Mouse (Mus musculus): ENCODE measurements around the gene Dpf3.

GRCm38 (mm10) chr12:83460272-83460671 is 27.2 kb downstream of the Dpf3 start:
- TF ChIP-seq POLR2A (IDR thresholded peaks at IDR 0.05; ENCODE audit: low read depth, low read length) (no peak), CTCF (IDR thresholded peaks at IDR 0.05; ENCODE audit: extremely low read depth, insufficient read depth, insufficient read length, insufficient replicate concordance) (no peak)
